Mouse (Mus musculus) stomach, postnatal 0 days (tissue): ENCODE data around the gene Nap1l4. TPM values are rescaled to one million over a fixed set of nuclear protein-coding genes. Genes with fewer than 3 reads are reported as not detected.
A peak's percentile ranks its signal among the peaks of the same experiment; 100 is the strongest.

ENCODE experiments used
- ATAC-seq: fragments of 200-750 bp; cut with Nextera tagmentation; 2 replicates; pipeline ENCODE4 v1.8.0; 2017; ENCODE audit not compliant: low FRiP score, low TSS enrichment
- DNase-seq: peaks from one replicate; pipeline ENCODE4 v3.0.0-alpha.2; 2016; ENCODE audit warnings: low spot score
- H3K27ac ChIP-seq: fragments of 300-500 bp; sonication (generic); replicated peaks from 2 replicates; pipeline ENCODE4 v1.5.1; 2014; ENCODE audit warnings: mild to moderate bottlenecking, control low read depth
- H3K27me3 ChIP-seq: fragments of 300-500 bp; sonication (generic); 2 replicates; pipeline ENCODE4 v1.6.1; 2014; ENCODE audit warnings: low read length; ENCODE audit not compliant: control insufficient read depth, insufficient read depth
- H3K36me3 ChIP-seq: fragments of 300-500 bp; sonication (generic); 2 replicates; pipeline ENCODE4 v1.6.1; 2014; ENCODE audit warnings: low read length, mixed read lengths; ENCODE audit not compliant: control insufficient read depth, insufficient read depth
- H3K4me1 ChIP-seq: fragments of 300-500 bp; sonication (generic); replicated peaks from 2 replicates; pipeline ENCODE4 v1.6.1; 2014; ENCODE audit warnings: antibody characterized with exemption; ENCODE audit not compliant: control insufficient read depth, insufficient read depth
- H3K4me2 ChIP-seq: fragments of 300-500 bp; sonication (generic); replicated peaks from 2 replicates; pipeline ENCODE4 v1.6.1; 2014; ENCODE audit warnings: low read depth, mild to moderate bottlenecking, control low read depth, moderate library complexity
- H3K4me3 ChIP-seq: fragments of 300-500 bp; sonication (generic); 2 replicates; pipeline ENCODE4 v1.5.1; 2014; ENCODE audit warnings: low read depth, low read length, control low read depth
- H3K9ac ChIP-seq: fragments of 300-500 bp; sonication (generic); 2 replicates; pipeline ENCODE4 v1.6.1; 2014; ENCODE audit warnings: mild to moderate bottlenecking, low read length, control low read depth, mixed read lengths
- H3K9me3 ChIP-seq: fragments of 300-500 bp; sonication (generic); 2 replicates; pipeline ENCODE4 v1.6.1; 2016; ENCODE audit warnings: low read length; ENCODE audit not compliant: control insufficient read depth
- CTCF ChIP-seq: IDR thresholded peaks from 2 replicates; pipeline ENCODE4 v1.5.1; 2016; ENCODE audit warnings: antibody characterized with exemption, low read depth, mild to moderate bottlenecking, moderate library complexity
- EP300 ChIP-seq: optimal IDR thresholded peaks from 2 replicates; pipeline ENCODE3; 2016; ENCODE audit warnings: antibody characterized with exemption
- WGBS: fragments of 180-500 bp; shearing (Covaris S2); extraction: QIAGEN DNeasy Blood & Tissue Kit; methylation state at CpG from one replicate; pipeline ENCODE4 v1.1.7; 2014; 5-methylcytosine and 5-hydroxymethylcytosine counted together
- polyA plus RNA-seq: library from polyadenylated mRNA; unstranded; fragments of >200 nt; fragmentation: Nextera tagmentation; extraction: Ambion mirVana; gene quantifications from 2 replicates; pipeline ENCODE4 v1.2.1, GENCODE M21; 2015

Nap1l4 gene
- polyA plus RNA-seq, 1 experiment from 2014 or later: 98.5 TPM

DNA sequence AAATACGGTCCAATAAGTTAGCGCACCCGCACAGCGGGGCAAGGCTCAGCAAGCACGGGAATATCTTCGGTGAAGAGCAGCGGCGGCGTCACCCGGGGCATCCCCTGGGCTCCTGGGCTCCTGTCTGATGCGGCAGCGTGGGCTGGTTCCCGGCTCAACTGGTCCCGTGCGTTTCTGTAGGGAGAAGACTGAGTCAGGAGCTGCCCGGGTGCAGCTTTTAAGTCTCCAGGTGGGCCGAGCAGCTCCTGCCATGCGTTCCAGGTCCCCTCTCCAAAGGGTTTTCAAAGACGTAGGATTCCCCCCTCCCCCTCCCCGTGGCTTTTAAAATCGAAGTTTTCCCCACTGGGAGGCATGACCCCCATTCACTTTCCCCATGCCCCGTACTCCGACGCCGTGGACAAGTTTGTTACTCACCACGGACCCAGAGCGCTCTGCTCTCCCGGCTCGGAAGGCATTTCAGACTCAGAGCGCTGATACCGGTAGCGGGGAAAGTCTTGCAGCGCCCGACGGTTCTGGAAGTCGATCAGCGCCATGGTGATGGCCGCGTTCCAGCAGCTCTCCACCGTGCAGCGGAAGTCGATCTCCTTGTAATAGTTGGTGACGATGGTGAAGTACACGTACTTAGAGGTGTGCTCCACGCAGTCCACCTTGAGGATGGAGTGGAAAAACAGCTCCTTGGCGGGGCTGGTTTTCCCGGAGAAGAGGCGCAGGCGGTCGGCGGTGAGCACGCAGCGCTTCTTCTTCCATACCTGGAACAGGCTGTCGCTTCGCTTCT is 47.1 kb downstream of the Nap1l4 start:
- WGBS: 4% methylated on average over 55 of the region's 55 CpGs
- no peak for TF ChIP-seq CTCF
- no peak for TF ChIP-seq EP300
- DNase-seq (peak; percentile 61), ATAC-seq (no peak)
- Histone ChIP-seq H3K4me1 (peaks cover 3% of the 10 kb centered on the region), H3K27ac (peak overlapping the region; percentile 24; the same call in 1 of the 2 replicates), H3K4me2 (peak overlapping the region; percentile 87), H3K36me3 (no peaks in the 10 kb centered on the region), H3K27me3 (no peaks in the 10 kb centered on the region), H3K9me3 (no peaks in the 10 kb centered on the region), H3K9ac (peak overlapping the region; percentile 50), H3K4me3 (peak overlapping the region; percentile 44)

DNA sequence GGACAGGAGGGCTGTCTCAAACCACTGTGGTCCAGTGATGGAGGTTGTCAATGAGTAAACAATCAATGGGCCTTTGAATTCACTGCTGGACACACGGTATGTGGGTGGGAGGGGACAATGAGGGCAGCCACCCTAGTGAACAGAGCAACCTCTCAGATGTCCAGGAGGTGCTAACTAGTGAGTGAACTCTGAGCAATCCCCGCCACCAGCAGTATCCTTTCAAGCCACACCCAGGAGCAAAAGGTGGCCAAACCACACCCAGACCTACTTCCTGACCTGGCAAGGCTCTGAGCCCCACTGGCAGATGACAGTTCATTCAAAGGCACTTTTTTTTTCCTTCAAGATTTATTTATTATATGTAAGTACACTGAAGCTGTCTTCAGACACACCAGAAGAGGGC is 48.0 kb downstream of the Nap1l4 start:
- Histone ChIP-seq H3K9ac (no peak overlapping the region), H3K4me3 (no peak overlapping the region), H3K27ac (no peak overlapping the region), H3K4me2 (no peak overlapping the region), H3K27me3 (no peaks in the 10 kb centered on the region), H3K36me3 (no peaks in the 10 kb centered on the region), H3K4me1 (peaks cover 3% of the 10 kb centered on the region), H3K9me3 (no peaks in the 10 kb centered on the region)
- peak; percentile 45 for DNase-seq
- TF ChIP-seq CTCF (no peak), EP300 (no peak)
- 30% methylated on average over 2 of the region's 2 CpGs for WGBS
- ATAC-seq: peak; percentile 16; the same call in 1 of the 2 replicates

DNA sequence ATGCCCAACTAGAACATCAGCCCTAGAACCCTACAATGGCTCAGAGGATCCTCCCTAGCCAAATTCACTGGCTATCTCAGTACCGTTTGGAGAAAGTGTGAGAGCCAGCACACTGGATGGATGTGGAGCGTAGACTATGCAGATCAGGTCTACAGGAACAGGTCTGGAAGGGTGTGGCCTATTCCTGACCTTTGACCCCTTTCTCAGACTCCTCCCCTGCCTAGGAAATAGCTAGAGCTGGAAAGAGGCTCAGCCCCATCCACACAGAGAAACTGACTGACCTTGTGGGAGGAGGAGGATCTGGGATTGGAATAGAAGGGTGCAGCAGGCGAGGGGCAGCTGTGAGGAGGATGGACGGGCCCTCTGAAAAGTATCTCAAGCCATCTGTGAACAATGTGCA is 50.3 kb downstream of the Nap1l4 start:
- ATAC-seq (peak; percentile 43; the same call in 1 of the 2 replicates), DNase-seq (no peak)
- H3K4me2 ChIP-seq: no peak overlapping the region
- no peak for TF ChIP-seq EP300
- no peak for TF ChIP-seq CTCF
- no peak overlapping the region for H3K27ac ChIP-seq
- no peaks in the 10 kb centered on the region for H3K9me3 ChIP-seq
- 81% methylated on average over 4 of the region's 4 CpGs for WGBS
- no peak overlapping the region for H3K9ac ChIP-seq
- H3K27me3 ChIP-seq: no peaks in the 10 kb centered on the region
- H3K4me1 ChIP-seq: peaks cover 3% of the 10 kb centered on the region
- H3K4me3 ChIP-seq: no peak overlapping the region
- H3K36me3 ChIP-seq: no peaks in the 10 kb centered on the region

- H3K4me3 ChIP-seq: no peak overlapping the region
- ATAC-seq: peak; percentile 63
- H3K27ac ChIP-seq: no peak overlapping the region
- H3K36me3 ChIP-seq: no peaks in the 10 kb centered on the region
- WGBS: 55% methylated on average over 8 of the region's 8 CpGs
- no peak for TF ChIP-seq CTCF
- no peak for TF ChIP-seq EP300
- H3K4me2 ChIP-seq: no peak overlapping the region
- H3K4me1 ChIP-seq: no peaks in the 10 kb centered on the region
- H3K27me3 ChIP-seq: no peaks in the 10 kb centered on the region
- H3K9me3 ChIP-seq: no peaks in the 10 kb centered on the region
- peak; percentile 36 for DNase-seq
- H3K9ac ChIP-seq: no peak overlapping the region
Measured at GRCm38 (mm10) chr7:143495104-143495961, 53.6 kb downstream of the Nap1l4 start.

DNA sequence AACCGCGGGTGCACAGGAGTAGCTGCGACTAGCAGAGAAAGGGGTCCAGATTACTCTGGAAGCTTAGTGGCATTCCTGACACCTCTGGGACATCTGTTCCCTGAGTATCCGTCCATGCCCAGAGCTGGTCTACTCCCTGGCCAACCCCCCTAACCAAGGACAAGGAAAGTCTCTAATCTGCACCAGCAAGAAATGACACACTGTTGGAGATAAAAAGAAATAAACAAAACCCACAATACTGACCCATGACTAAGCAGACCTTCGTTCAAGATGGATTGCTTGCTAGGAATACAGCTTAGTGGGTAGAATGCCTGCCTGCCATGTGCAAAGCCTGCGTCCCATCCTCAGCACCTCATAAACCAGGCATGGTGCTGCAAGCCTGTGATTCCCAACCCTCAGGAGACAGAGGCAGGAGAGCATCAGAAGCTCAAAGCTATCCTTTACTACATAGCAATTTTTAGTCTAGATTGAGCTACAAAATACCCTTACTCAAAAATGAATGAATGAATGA is 55.2 kb downstream of the Nap1l4 start:
- no peak for TF ChIP-seq EP300
- no peak for TF ChIP-seq CTCF
- Histone ChIP-seq H3K36me3 (no peaks in the 10 kb centered on the region), H3K4me1 (no peaks in the 10 kb centered on the region), H3K4me2 (no peak overlapping the region), H3K9ac (no peak overlapping the region), H3K4me3 (no peak overlapping the region), H3K27me3 (no peaks in the 10 kb centered on the region), H3K27ac (no peak overlapping the region), H3K9me3 (no peaks in the 10 kb centered on the region)
- DNase-seq (no peak), ATAC-seq (no peak)
- 75% methylated on average over 6 of the region's 6 CpGs for WGBS
